Mouse (Mus musculus): Measurements from ENCODE around the gene Fam117a.
A peak's percentile ranks its signal among the peaks of the same experiment; 100 is the strongest.

Fam117a gene

DNA sequence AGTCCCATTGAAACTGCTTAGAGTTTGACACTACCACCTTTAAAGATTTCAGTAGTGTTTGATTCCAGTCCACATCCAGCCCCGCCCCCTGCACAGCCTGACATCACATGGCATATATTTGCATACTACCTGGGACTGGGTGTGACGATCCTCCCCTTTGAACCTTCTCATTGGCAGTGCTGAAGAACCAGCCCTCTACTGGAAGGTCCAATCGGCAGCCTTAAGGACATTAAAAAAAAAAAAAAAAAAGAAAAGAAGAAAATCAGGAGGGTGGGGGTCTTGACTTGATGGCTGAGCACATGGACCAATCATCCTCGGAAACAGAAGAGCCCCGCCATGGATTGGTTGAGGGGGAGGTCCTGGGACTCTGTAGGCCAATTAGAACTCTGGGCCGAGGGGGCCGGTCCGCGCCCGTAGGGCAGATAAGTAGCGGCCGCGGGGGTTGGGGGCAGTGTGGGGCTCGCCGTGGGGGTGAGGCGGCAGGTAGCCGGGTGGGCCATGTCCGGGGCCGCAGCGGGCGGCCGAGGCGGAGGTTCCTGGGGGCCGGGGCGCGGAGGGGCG lies at the start of gene Fam117a:
Gene Fam117a (plus strand): TSS at position 451 of the 561 bp plus-strand sequence.
- peak; percentile 92 for DNase-seq

DNA sequence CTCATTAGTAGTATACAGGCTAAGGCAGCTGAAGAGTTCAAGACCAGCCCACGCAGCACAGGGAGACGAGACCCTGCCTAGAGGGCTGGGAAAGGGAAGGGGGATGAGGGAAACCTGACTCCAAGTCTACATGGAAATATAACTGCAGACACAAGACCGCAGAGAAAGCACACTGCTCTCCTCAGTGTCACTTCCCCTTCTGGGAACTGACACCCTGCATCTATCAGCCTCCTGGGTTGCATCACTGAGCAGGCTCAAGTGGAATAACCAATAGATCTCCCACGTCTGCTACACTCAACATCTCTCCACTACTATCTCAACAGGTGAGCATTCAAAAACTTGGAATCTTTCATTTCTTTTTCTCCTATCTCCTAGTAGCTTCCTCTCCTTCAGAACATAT lies 44.8 kb upstream of the Fam117a start:
- DNase-seq: peak; percentile 44

DNA sequence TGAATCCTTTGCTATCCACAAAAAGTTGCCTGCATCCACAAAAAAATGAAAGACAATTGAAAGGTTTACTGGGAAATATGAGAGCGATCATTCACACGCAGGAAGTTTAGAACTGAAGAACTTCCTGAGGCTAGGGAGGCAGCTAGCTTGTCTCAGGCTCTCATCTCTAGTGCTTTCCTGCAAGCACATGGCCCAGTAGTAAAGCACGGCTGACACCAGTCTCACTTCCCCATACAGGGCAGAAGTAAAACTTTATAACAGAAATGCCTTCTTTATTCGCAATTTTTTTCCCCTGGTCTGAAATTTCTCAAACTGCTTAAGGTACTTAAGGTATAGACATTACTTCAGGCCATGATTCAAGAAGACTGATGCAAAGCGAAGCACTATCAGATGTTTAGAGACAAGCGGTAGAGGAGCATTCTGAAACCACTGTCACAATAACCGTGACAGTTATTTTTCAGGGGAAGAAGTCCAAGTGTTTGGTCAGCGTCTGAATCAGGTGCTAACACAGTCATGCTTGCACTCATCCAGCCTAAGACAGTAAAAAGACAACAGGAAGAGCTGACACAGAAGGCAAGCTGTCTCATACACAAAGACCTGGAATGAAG lies 43.7 kb upstream of the Fam117a start:
- DNase-seq: no peak

DNA sequence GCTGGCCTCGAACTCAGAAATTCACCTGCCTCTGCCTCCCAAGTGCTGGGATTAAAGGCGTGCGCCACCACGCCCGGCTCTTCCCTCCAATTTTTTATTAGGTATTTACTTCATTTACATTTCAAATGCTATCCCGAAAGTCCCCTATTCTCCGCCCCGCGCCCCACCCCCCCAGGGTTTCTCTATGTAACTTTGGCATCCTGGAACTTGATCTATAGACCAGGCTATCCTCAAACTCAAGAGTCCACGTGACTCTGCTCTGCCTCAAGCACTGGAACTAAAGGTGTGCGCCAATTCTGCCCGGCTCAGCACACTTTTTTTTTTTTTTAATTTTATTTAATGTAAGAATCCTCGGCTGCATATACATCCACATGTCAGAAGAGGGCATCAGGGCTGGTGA lies 41.1 kb upstream of the Fam117a start:
- no peak for DNase-seq

DNA sequence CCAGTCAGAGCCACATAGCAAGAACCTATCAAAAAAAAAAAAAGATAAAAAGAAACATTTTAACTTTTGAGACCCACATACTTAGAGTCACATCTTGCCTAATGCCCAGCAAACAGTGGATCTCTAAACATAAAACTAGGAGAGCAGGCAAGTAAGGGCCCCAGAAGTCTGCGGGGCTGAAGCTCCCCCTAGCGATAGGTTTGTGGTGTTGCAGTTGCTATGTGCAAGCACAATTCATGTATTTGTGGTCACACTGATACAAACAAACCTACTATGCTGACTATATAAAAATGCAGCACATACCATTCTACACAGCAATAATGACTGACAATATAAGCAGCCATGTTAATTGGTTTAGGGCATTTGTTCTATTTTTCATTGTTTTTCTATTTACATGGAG lies 38.7 kb upstream of the Fam117a start:
- DNase-seq: no peak

DNA sequence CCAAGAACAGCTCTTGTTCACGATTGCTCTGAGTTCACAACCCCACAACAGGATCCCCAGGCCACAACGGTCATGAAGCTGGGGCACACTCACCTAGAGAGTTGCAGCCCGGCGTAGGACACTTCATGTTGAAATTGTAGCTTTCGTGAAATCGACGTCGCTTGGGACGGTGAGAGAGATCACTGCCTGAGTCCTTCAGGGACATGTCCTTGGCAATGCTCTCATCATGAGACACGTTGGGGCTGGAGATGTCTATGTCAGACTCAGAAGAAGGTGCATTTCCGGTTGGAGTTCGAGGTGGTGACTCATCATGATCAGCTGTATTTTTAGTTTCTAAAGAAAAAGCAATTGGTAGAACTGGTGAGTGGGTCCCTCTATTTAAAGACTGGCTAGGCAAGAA lies 36.9 kb upstream of the Fam117a start:
- DNase-seq: no peak

DNA sequence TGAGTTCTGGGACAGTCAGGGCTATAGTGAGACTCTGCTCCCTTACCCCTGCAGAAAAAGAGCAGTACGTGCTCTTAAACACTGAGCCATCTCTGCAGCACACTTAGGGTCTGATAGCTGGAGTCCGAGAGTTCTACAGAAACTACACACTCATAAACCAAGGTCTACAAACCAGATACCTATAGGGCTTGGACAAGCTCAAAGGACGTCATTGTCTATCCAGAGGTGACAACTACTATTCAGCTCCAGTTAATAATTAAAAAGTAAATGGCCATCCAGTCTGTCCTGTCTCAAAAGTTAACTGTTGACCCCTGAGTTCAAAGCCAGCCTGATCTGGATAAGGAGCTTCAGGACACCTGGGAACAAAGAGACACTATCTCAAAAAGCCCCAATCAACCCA lies 35.0 kb upstream of the Fam117a start:
- DNase-seq: no peak

DNA sequence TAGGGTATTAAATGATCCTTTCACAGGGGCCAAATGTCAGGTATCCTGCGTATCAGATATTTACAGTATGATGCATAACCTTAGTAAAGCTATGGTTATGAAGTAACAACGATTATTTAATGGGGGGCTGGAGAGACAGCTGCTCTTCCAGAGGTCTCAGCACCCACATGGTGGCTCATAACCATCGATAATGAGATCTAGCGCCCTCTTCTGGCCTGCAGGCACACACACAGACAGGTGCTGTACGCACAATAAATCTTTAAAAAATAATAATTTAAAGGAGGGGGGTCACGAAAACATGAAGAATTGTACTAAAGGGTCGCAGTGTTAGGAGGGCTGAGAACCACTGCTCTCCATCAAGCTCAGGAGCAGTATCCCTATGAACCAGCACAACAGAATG lies 31.2 kb upstream of the Fam117a start:
- no peak for DNase-seq

DNA sequence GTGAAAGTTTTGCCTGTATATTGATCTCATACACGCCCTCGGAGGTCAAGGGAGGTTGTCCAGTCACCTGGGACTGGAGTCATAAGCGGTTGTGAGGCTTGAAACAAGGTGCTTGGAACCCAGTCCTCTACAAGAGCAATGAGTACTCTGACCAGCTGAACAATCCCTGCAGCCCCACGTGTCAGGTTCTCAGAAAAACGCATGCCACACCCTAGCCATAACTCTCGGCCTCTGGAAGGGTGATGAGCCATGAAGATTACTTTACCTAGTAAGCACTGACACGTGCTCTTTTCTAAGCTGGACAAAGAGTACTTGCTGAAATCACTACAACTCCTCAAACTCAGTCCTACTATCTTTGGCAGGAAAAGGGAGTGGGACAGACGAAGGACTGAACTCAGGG lies 29.3 kb upstream of the Fam117a start:
- no peak for DNase-seq

DNA sequence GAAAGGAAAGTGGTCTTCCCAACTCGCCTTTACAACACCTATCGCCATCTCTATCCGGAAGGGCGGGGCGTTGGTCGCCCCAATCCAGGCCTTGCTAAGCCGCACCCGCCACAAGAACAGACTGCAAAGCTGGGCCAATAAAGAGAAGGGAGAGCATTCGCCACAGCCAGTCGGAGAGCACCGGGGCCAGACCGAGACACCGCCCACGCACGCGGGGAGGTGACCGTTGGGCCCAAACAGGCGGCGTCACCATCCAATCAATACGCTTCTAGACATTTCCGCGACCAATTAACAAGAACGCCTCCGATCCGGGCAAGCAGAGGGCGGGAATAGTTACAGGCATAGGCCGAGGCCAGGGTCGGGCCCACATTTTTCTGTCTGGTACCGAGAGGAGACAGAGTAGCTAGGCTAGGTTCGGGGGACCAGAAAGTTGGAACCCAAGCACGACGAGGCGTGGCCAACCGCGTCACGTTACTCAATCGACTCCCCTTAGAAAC lies 27.3 kb upstream of the Fam117a start:
- DNase-seq: peak; percentile 100

DNA sequence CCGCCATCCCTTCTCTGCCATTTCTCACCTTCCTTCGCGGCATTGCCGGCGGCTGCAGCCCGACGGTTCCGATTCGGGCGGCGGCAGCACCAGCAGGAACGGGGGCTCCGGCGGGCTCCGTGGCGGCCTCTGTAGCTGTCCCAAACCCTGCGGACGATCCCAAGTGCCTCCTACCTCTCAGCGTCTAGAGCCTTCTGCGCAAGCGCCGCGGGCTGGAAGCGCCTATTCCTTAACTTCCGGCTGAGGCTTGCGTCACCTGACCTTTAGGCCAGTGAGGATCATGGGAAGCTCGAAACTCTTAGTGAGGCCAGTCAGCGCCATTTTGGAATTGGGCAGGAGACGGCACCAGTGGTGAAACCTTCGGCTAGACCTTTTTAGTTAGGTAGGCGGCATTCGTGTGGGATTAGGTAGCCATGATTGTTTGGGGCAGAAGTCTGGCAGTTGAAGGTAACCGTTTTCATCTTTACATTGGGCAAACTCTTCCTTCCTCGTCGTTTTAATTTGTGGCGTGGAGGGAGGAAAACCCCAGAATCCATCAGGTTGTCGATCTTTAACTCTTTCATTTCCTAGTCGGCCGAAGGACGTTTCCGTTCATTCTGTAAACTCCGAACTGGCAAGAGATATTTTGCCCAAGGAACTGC lies 26.7 kb upstream of the Fam117a start, which contains the start of gene Kat7:
Gene Kat7 (minus strand): TSS at position 240 of the 641 bp plus-strand sequence.
- DNase-seq: peak; percentile 100

DNA sequence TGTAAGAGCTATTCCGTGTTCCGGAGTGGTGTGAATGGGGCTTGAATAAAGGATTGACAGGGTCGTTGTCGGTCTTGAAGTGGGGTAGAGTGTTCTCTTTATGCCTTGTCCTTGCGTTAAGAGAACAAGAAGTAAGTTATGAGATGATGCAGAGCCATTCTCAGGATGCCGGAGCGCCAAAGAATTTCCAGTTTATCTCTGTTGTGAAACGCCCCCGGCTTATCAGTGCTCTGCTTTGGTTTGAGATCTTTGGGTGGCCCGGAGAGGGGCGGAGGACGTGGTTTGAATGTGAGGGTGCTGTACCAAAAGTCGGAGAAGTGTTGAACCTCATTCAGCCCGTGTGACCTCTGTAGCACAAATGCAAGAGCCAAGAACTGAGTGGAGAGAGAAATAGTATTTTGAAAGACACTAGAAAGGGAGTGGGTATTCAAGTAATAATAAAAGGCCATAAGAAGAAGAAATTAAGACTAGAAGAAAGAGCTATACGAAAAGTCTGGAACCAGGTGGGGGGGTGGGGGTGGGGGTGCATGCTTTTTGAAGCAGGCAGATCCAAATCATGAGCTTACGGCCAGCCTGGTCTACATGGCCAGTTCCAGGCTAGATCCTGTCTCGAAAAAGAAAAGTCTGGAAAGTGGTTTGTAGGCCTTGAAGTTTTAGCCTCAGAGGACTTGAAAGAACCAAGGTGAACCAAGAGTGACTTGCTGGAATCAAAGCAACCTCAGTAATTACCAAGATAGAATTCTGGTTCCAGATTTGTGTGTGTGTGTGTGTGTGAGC lies 26.0 kb upstream of the Fam117a start:
- DNase-seq: no peak

DNA sequence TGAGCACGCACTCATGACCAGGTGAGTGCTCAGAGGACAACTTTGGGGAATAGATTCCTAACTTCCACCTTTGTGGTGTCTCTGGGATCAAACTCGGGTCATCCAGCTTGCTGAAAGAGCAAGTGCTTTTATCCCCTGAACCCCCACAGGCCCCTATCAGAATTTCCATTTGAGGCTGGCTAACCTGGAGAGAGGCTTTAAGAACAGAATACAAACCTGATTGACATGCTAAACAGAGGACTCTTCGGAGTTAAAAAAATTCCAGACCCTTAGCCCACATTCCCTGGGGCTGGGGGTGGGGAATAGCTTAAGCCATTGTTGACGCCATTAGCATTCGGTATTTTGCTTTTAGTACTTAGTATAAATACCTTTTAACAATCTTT lies 25.4 kb upstream of the Fam117a start:
- DNase-seq: no peak

DNA sequence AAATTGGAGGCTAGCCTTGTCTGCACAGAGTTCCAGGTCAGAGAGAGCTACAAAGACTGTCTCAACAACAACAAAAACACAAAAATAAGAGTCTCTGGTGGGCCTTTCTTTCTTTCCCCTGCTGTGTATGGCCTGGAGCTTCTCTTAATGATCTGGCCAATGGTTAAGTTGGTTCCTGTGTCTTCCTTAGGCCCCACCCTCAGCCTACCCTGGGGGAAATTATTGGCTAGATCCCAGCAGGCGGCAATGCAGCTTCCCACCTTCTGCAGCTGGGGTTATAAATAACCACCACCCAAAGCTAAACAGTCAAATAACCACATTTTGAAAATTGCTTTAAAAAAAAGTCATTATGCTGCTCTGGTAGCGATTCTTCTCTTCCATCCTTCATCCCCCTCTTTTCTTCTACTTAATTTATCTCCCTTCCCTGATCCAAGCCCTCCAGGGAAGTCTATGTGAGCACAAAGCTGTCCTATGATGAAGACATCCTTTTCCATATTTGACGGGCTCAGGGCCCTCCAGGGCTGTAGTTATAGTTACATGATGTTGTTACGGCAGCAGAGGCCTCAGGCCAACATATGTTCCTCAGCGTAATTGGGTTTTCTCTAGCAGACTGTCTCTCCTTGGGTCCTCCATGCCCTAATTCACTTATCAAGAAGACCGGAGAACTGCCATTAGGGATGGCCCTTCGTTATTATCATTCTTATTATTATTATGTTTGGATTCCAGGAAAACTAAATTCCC lies 21.4 kb upstream of the Fam117a start:
- DNase-seq: no peak

DNA sequence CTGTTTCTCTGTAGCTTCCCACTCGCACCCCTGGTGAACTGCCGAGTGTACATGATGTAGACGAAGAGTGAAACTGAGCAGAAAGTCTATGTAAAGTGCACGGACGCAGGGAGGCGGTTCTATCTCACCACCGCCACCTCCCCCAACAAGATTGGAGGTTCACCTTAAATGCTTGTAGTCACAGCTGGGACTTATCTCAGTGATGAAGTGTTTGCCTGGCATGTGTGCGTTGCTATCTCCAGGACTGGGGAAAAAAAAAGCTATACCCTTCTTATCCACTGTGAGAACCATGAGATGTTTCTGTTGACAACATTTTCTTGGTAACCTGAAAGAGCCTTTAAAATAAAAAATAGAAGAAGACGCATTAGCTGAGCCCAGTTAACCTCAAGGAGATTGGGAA lies 18.7 kb upstream of the Fam117a start:
- DNase-seq: no peak

DNA sequence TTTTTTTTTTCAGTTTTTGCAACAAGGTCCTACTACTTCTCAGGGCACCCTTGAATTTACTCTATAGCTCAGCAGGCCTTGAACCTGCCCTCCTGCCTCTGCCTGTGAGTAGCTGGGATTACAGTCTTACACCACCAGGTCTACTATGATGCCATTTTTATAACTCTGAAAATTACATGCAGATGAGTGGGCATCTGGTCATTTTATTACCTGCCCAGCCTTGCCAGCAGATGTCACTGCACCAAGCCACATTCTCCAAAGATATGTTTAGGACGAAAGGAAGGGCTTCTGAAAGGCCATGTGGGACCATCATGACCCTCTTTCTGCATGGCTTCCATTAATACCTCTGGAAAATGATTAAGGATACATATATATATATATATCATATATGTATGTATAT lies 17.3 kb upstream of the Fam117a start:
- no peak for DNase-seq

DNA sequence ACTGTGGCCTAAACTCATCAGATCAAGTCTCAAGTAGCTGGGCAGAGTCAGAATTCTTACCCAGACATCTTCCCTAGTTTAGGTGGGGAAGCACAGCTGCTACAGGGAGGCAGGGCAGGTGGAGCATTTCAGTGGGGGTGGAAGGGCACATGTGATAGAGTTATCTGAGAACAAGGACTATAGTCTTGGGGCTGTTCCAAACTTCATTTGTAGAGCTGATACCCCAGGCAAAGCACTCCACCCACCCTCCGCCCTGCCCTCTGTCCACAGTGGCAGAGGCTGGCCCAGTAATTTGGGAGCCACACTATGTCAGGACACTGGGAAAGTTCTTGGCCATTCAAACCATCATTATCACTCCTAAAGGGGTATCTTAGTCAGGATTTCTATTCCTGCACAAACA lies 16.8 kb upstream of the Fam117a start:
- DNase-seq: no peak

DNA sequence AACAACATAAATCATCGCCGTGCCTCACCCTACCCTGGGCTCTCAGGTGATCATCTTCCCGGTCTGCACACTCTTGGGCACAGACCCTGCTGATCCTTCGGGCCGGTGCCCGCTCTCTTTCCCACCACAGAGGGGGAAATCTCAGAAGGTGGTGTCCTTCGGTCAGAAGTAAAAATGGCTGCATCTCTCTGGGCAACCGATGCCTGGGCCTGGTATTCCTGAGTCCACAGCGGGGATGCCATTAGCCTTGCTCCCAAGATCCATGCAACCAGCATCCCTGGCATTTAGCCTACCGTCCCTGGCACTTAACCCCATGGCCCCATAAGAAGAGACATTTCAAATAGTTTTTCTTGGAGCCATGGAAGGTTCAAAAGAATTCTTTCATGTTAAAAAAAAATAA lies 12.6 kb upstream of the Fam117a start:
- DNase-seq: no peak

DNA sequence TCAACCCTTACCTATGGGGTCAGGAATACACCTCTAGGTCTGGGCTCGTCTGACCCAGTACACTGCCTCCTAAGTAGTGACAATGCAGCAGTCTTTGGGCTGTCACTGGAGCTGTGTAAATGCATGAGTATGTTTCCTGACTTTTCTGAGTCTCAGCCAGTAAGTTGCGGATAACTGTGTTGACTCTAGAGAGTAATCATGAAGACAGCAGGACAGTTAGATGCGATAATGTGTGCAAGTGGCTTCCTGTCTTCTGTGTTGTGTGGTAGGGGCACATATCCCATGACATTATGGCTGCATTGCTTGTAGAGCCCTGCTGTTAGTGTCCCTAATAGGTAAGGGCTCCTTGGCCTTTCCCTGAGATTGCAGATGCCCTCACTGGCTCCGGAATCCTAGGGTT lies 11.0 kb upstream of the Fam117a start:
- DNase-seq: no peak

DNA sequence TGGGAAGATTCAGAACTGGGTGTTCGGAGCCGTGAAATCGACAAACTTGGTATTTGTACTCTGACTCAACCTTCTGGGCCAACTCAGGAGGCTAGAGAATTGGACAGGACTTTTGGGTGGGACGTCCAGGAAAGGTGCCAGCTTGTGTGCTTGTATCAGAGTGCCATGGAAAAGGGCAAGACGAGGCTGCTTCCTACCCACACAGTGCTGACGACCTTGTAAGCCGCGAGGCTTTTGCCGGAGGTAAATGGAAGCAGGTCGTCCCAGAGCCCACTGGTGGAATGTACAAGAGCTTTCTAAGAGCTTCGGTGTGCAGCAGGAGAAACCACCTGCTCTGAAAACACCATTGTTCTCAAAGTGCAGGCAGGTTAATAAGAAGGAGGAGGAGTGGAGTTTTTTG lies 10.6 kb upstream of the Fam117a start:
- no peak for DNase-seq

DNA sequence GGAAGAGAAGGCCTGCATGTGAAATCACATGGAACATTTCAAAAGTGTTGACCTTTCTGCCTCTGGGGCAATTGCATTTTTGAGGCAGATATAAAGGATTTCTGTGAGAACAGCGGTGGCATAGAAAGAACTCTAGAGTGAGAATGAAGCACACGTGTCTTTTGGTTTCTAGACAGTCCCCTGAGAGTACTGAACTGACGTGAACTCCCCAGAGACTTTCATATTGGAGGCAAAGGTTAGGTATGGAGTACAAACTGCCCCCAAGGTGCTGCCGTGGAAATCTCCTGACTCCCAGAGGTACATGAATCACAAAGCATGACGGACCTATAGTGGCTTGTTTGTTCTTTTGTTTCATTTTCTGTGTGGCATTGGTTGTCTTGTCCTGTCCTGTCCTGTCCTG lies 8.2 kb upstream of the Fam117a start:
- DNase-seq: no peak

DNA sequence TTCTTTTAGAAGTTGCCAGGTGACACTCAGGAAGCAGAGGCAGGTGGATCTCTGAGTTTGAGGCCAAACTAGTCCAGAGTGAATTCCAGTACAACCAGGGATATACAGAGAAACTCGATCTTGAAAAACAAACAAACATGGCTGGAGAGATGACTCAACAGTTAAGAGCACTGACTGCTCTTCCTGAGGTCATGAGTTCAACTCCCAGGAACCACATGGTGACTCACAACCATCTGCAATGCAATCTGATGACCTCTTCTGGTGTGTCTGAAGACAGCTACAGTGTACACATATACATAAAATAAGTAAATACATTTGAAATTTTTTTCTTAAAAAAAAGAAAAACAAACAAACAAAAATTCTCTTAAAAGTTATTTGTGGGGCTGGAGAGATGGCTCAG lies 6.2 kb upstream of the Fam117a start:
- no peak for DNase-seq

DNA sequence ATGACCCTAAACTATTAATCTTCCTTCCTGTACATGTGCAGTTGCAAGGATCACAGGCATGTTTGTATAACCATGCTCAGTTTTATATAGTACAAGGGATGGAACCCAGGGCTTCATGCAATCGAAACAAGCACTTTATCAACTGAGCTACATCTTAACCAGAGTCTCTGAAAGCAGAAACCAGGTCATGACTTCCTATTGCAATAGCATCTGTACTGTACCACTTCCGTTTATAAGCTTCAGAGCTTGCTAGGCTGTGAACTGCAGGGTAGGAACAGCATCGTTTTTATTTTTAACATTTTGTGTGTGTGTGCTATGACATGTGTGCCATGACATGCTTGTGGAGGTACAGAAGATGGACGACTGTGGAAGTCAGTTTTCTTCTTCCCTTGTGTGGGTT lies 3.6 kb upstream of the Fam117a start:
- no peak for DNase-seq

Measured in layer of hippocampus, adult 9-11 months (tissue).